Mouse (Mus musculus): ENCODE measurements at regions not wholly inside any gene's neighbourhood (a gene's known extent, or its start where the extent isn't known, plus 50 kb on each side); places are given as distances from the start of the nearest gene placed in this dataset.

DNA sequence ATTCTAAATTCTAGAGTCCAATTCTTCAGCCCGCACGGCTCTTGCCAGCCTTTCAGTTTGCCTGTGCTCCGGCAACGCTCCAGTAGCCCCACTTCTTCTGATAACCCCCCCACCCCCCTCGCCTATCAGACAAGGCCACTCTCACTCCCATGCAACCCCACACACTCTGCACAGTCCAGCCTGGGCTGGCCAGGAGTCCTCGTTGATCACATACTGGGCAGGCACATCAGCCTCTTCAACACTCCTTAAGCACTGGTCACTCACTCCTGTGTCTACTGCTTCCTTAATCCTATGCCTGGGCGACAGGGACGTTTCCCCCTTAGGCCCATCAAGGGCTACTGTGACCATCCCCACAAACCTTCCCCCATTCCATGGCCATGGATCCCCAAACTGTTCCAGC is 95.4 kb upstream of the Tom1l1 start:
- no peak for DNase-seq

DNA sequence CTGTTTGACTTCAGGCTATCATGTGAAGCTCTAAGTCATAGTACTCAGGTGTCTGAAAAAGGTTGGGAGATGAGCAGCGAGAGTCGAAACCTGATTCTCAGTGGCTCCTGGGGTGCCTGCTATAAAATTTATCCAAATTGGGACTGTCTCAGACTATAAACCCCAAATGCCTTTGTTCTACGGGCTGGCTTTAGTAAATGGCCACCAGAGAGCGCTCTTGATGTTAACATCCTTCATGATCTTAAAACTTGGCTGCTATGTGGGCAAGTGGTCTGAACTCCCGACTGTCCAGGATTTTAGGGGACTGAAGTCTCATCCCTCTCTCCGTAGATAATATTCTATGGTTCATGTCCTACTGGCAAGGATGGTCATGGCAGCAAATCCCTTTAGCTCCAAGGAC is 94.8 kb upstream of the Tom1l1 start:
- DNase-seq = peak; percentile 44

DNA sequence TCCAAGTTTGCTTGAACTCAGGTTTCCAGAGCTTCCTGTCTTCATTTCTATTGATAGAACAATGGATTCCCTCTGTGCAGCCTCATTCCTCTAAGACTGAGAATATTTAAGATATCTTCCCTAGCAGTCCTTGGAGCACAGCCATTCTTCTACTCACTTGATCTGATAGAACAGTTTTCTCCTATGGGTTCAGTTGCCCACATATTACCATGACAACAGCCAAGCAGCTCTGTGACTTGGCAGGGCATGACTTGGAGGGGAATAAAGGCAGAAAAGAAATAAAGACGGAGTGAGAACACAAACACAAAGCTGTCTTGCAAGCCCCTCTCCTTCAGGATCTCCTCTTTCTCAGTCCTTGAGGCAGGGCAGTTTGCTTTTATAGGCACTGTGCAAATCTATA is 87.6 kb upstream of the Tom1l1 start:
- no peak for DNase-seq

DNA sequence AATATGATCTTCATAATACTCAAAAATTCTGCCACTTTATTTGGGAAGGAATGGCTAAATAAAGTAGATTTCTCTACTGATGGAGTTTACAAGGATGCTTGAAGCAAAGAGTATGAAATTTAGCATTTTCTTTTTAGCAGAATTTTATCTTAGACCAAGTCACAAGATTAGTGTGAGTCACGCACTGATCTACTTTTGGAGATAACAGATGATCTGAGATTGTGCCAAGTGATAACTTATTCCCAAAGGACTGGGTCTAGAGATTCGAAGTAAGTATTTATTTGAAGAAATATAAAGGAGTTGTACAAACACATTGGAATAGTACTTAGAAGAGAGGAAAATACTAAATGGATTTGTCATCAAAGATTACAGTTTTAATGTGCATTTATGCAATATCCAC is 67.8 kb upstream of the Tom1l1 start:
- DNase-seq = no peak

DNA sequence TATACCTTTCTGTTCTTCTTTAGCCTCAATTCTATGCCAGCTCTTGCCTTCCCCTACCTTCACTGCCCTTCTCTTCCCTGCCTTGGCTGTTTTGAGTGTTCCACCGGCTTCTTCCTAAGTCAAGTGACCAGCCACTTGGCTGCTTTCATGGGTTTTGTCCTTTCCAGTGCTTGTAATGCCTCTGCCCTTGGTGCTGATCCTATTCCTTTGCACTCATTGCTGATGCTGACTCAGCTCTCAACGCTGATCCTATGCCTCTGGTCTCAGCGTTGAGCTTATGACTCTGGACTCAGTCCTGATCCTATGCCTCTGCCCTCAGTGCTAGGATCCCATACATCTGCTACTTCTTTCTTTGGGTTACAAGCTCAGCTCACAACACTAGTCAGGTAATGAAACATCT is 60.3 kb upstream of the Tom1l1 start:
- DNase-seq = no peak

DNA sequence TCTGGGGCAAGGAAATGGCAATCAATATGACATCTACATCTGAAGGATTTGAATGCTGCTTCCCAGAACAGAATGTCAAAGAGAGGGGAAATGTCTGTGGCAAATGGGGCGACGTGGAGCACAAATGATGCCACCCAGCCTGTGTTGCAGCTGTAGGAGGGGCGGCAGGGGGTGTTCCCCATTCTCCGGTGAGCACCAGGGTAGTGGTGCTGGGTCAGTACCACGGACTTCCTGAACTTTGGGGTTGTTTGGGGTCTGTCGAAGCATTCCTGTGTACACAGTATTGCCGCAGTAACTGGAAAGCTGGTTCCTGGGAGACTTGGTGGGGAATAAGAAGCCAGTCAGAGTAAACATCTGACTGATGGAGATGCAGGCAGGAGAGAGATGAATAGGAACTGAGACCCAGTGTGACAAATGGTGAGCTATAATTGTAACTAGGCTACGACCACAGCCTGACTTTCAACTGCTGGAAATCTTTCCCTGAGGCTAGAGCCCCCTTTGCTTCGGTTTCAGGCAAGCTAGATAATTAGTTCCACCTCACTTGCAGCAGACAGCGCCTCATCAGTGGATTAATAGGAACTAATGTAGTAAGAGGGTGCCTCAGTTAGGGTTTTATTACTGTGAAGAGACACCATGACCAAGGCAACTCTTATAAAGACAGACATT is 53.9 kb upstream of the Tom1l1 start:
- DNase-seq = no peak

DNA sequence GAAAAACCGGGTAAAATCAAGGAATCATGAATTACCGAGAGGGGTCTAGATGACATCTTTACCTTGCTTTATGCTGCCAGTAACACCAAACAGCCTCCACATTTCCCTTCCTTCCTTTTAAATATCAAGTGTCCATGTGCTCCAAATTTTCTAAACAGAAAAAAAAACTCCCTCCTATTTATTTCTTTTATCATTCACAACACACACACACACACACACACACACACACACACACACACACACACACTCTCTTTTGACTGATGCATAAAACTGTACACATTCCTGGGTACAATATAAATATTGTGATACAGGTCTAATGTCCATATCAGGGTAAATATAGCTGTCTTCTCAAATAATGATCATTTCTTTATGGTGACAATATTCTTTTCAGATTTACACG is 51.3 kb upstream of the Tom1l1 start:
- no peak for DNase-seq

DNA sequence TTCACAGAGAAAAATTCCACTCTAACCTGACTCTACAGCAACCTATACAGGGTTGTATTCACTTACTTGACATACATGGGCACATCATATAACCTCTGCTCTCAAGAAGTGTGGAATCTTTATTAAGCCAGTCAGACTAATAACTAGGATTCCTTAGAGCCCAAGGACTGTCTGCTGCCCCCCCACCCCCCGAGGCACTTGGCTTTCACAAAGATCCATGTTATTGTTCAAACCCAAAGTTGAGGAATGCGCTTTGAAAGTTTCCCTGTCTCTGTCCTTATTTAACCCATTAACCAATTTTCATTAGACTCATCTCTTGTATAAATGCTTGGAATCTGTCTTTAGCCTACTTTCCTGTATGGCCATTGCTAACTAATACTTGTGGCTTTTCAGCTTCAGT is 50.6 kb upstream of the Tom1l1 start:
- no peak for DNase-seq

Data from right cerebral cortex, postnatal 14 days (tissue).